Mouse (Mus musculus): ENCODE measurements around the gene Rora.
A peak's percentile ranks its signal among the peaks of the same experiment; 100 is the strongest.

Rora gene

DNA sequence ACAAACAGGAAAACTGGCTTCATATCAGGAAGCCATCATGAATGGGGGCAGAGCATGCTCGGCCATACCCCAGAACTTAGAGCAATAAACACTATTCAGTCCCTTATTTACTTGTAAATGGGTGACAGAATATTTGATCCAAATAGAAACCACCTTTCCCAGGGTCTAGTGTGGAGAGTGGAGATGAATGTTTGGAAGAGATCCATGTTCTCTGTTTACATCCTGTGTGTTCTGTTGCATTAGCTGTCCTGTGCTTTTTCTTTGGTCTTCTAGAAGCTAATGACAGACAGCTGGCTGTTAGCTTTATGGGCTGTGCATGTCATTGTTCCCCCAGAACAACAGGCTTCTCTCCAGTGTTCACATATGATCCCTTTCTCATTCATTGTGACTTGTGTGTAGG lies 731.3 kb downstream of the Rora start:
- DNase-seq (ENCODE audit: extremely low read depth, low read depth), result no peak

DNA sequence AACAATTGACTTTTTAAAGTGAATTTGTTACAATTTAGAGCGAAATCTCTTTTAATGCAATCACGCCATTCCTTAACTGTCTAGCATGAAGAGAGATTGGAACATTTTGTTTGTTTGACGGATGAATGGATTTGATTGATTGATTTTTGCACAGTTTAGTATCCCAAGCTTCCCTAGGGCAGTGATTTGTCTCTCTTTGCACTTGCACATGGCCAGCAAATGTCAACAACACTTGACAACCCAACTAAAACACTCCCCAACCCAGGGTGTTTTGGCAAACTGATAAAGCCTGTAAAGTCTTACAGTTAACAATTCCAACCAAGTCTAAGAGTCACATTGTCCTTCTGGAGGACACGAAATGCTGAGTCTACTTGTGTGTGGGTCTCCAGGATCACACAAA lies 733.7 kb downstream of the Rora start:
- no peak for DNase-seq (ENCODE audit: extremely low read depth, low read depth)

GRCm38 (mm10) chr9:69390631-69391030 lies 737.0 kb downstream of the Rora start:
- no peak for DNase-seq (ENCODE audit: extremely low read depth, low read depth)

- DNase-seq (ENCODE audit: extremely low read depth, low read depth), result no peak
Measured at GRCm38 (mm10) chr9:69394234-69394633, 740.6 kb downstream of the Rora start.

DNA sequence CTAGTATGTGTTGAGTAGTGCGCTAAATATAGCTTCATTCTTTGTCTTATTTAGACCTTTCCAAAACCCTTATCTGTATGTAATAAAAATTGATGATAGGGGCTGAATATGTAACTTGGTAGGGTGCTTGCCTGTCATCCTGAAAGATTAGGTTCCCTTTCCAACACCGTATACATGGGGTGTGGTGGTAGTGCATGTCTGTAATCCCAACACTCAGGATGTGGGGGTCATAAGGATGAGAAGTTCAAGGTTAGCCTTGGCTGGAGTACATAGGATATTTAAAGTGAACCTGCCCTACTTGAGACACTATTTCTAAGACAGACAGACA lies 743.8 kb downstream of the Rora start:
- DNase-seq (ENCODE audit: extremely low read depth, low read depth), result no peak

- DNase-seq (ENCODE audit: extremely low read depth, low read depth), result peak; percentile 53
Measured at GRCm38 (mm10) chr9:69397760-69398452, 744.3 kb downstream of the Rora start, which contains the start of gene Ice2. Gene Ice2 (plus strand): TSS chr9:69397906.

DNA sequence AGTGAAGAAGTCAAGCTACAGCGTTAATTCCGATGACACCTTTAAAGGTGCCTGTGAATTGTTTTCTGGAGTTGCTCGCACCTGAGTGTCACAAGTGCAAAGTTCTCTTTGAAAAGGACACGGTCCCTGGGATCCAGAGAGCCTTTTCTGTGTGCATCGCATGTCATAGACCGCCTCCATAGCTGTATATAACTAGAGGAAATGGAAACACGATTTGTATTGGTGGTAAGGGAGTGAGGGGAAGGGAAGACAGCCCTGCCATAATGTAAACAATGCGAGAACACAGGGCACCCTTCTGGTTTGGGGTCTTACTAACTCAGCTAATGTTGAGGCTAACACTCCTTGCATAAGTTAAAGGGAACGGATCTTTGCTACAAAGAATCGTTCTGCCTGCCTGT lies 744.9 kb downstream of the Rora start:
- peak; percentile 17 for DNase-seq (ENCODE audit: extremely low read depth, low read depth)

DNA sequence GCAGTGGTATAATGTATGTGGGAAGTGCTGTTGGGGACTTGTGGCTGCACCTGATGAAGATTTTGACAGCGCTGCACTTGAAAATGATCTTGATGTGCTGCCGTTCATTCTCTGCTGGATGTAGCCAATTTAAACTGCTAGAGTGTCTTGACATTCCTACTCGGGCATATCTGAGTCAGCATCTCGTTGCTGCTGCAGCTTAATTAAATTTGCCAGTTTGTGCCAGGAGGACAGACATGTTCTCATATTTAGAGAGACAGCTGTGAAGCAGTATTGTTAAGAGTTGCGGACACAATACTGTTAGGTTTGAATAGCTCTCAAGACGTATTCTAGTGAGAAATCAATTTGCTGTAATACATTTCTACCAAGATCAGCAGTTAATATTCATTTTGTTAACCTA lies 751.1 kb downstream of the Rora start:
- no peak for DNase-seq (ENCODE audit: extremely low read depth, low read depth)

DNA sequence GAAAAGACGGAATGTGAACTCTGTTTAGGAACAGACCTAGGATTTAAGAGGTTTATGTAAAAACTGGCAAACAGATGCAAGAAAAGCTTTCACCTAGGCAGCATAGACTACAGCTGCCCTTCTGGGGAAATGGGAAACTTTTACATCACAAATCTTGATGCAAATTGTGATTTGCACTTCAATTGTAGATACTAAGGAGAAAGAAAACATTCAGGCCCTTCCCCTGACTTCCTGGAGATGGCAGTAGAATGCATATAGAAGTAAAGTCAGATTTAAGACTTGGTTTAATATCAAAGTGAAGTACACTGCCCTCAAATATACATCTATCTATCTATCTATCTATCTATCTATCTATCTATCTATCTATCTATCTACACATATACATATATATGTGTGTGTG lies 765.9 kb downstream of the Rora start:
- DNase-seq (ENCODE audit: extremely low read depth, low read depth), result no peak

GRCm38 (mm10) chr9:69430531-69430930 lies 776.9 kb downstream of the Rora start:
- no peak for DNase-seq (ENCODE audit: extremely low read depth, low read depth)

GRCm38 (mm10) chr9:69431863-69432555 lies 778.4 kb downstream of the Rora start:
- no peak for DNase-seq (ENCODE audit: extremely low read depth, low read depth)

DNA sequence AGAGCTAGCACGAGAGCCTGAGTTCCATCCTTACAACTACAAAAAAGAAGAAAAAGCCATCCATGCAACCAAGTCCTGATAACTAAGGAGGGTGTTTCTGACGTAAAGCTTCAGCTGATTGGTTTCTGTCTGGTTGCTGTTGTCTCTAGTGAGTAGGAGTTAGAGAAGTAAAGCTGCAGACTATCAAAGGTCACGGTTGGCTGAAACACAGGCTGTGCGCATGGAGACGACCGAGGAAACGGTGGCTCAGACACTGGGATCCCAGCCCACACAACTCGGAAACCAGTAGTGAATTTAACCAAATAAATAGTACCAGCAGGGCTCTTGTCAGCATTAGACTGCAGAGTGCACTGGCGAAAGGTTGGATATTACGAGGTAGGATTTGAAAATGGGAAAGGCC lies 781.6 kb downstream of the Rora start:
- DNase-seq (ENCODE audit: extremely low read depth, low read depth), result no peak

GRCm38 (mm10) chr9:69435662-69436061 lies 782.1 kb downstream of the Rora start:
- DNase-seq (ENCODE audit: extremely low read depth, low read depth), result no peak
